Mouse (Mus musculus): ENCODE data around the gene Ripor2. TPM values are rescaled to one million over a fixed set of nuclear protein-coding genes. Genes with fewer than 3 reads are reported as not detected.
A peak's percentile ranks its signal among the peaks of the same experiment; 100 is the strongest.

Gene Ripor2
- polyA plus RNA-seq, 1 experiment = 2.0 TPM

- 73% methylated on average over 1 of the region's 1 CpGs for WGBS
- Histone ChIP-seq H3K36me3 (ENCODE audit: control insufficient read depth, insufficient read depth, low read length) (no peaks in the 10 kb centered on the region), H3K4me3 (ENCODE audit: low read depth, low read length) (no peak overlapping the region), H3K27ac (ENCODE audit: insufficient read depth, low read depth, low read length) (no peak overlapping the region), H3K4me1 (ENCODE audit: control insufficient read depth, insufficient read depth, insufficient read length, low read length) (peaks cover 2% of the 10 kb centered on the region; the same call in 1 of the 2 replicates), H3K27me3 (ENCODE audit: control insufficient read depth, insufficient read depth, low read length) (no peaks in the 10 kb centered on the region)
- TF ChIP-seq POLR2A (IDR thresholded peaks at IDR 0.05; ENCODE audit: low read depth, low read length) (no peak), CTCF (IDR thresholded peaks at IDR 0.05; ENCODE audit: extremely low read depth, insufficient read length, insufficient replicate concordance, low read depth, low read length) (no peak)
These were observed 26.7 kb downstream of the Ripor2 start for GRCm38 (mm10) chr13:24608709-24609108.

GRCm38 (mm10) chr13:24610883-24611282, 28.9 kb downstream of the Ripor2 start:
- H3K27me3 ChIP-seq (ENCODE audit: control insufficient read depth, insufficient read depth, low read length) = no peaks in the 10 kb centered on the region
- no peak overlapping the region for H3K27ac ChIP-seq (ENCODE audit: insufficient read depth, low read depth, low read length)
- TF ChIP-seq POLR2A (IDR thresholded peaks at IDR 0.05; ENCODE audit: low read depth, low read length) = no peak
- no peaks in the 10 kb centered on the region; the same call in 1 of the 2 replicates for H3K4me1 ChIP-seq (ENCODE audit: control insufficient read depth, insufficient read depth, insufficient read length, low read length)
- H3K36me3 ChIP-seq (ENCODE audit: control insufficient read depth, insufficient read depth, low read length) = no peaks in the 10 kb centered on the region
- WGBS = 81% methylated on average over 5 of the region's 5 CpGs
- H3K4me3 ChIP-seq (ENCODE audit: low read depth, low read length) = no peak overlapping the region

GRCm38 (mm10) chr13:24613031-24613430, 31.0 kb downstream of the Ripor2 start:
- no peaks in the 10 kb centered on the region; the same call in 1 of the 2 replicates for H3K4me1 ChIP-seq (ENCODE audit: control insufficient read depth, insufficient read depth, insufficient read length, low read length)
- no peak overlapping the region for H3K4me3 ChIP-seq (ENCODE audit: low read depth, low read length)
- peak overlapping the region; percentile 64; the same call in 1 of the 2 replicates for H3K27ac ChIP-seq (ENCODE audit: insufficient read depth, low read depth, low read length)
- TF ChIP-seq CTCF (IDR thresholded peaks at IDR 0.05; ENCODE audit: extremely low read depth, insufficient read length, insufficient replicate concordance, low read depth, low read length) (no peak), POLR2A (IDR thresholded peaks at IDR 0.05; ENCODE audit: low read depth, low read length) (no peak)
- no peaks in the 10 kb centered on the region for H3K27me3 ChIP-seq (ENCODE audit: control insufficient read depth, insufficient read depth, low read length)
- WGBS = 68% methylated on average over 6 of the region's 6 CpGs
- no peaks in the 10 kb centered on the region for H3K36me3 ChIP-seq (ENCODE audit: control insufficient read depth, insufficient read depth, low read length)

- Histone ChIP-seq H3K4me3 (ENCODE audit: low read depth, low read length) (no peak overlapping the region), H3K4me1 (ENCODE audit: control insufficient read depth, insufficient read depth, insufficient read length, low read length) (no peaks in the 10 kb centered on the region; the same call in 1 of the 2 replicates), H3K27ac (ENCODE audit: insufficient read depth, low read depth, low read length) (peak overlapping the region; percentile 64; the same call in 1 of the 2 replicates), H3K36me3 (ENCODE audit: control insufficient read depth, insufficient read depth, low read length) (no peaks in the 10 kb centered on the region), H3K27me3 (ENCODE audit: control insufficient read depth, insufficient read depth, low read length) (no peaks in the 10 kb centered on the region)
- 39% methylated on average over 3 of the region's 3 CpGs for WGBS
- TF ChIP-seq CTCF (IDR thresholded peaks at IDR 0.05; ENCODE audit: extremely low read depth, insufficient read length, insufficient replicate concordance, low read depth, low read length) (no peak), POLR2A (IDR thresholded peaks at IDR 0.05; ENCODE audit: low read depth, low read length) (no peak)
These were observed 31.4 kb downstream of the Ripor2 start for GRCm38 (mm10) chr13:24613433-24613832.

GRCm38 (mm10) chr13:24613927-24614780, 32.2 kb downstream of the Ripor2 start:
- no peaks in the 10 kb centered on the region; the same call in 1 of the 2 replicates for H3K4me1 ChIP-seq (ENCODE audit: control insufficient read depth, insufficient read depth, insufficient read length, low read length)
- H3K36me3 ChIP-seq (ENCODE audit: control insufficient read depth, insufficient read depth, low read length) = no peaks in the 10 kb centered on the region
- TF ChIP-seq POLR2A (IDR thresholded peaks at IDR 0.05; ENCODE audit: low read depth, low read length) = no peak
- TF ChIP-seq CTCF (IDR thresholded peaks at IDR 0.05; ENCODE audit: extremely low read depth, insufficient read length, insufficient replicate concordance, low read depth, low read length) = no peak
- peak overlapping the region; percentile 76; the same call in 1 of the 2 replicates for H3K27ac ChIP-seq (ENCODE audit: insufficient read depth, low read depth, low read length)
- 57% methylated on average over 10 of the region's 10 CpGs for WGBS
- H3K27me3 ChIP-seq (ENCODE audit: control insufficient read depth, insufficient read depth, low read length) = no peaks in the 10 kb centered on the region
- H3K4me3 ChIP-seq (ENCODE audit: low read depth, low read length) = peak overlapping the region; percentile 39

- Histone ChIP-seq H3K36me3 (ENCODE audit: control insufficient read depth, insufficient read depth, low read length) (no peaks in the 10 kb centered on the region), H3K4me1 (ENCODE audit: control insufficient read depth, insufficient read depth, insufficient read length, low read length) (no peaks in the 10 kb centered on the region; the same call in 1 of the 2 replicates), H3K4me3 (ENCODE audit: low read depth, low read length) (no peak overlapping the region), H3K27me3 (ENCODE audit: control insufficient read depth, insufficient read depth, low read length) (no peaks in the 10 kb centered on the region), H3K27ac (ENCODE audit: insufficient read depth, low read depth, low read length) (no peak overlapping the region)
- TF ChIP-seq POLR2A (IDR thresholded peaks at IDR 0.05; ENCODE audit: low read depth, low read length) (no peak), CTCF (IDR thresholded peaks at IDR 0.05; ENCODE audit: extremely low read depth, insufficient read length, insufficient replicate concordance, low read depth, low read length) (peak; percentile 56; the same call in 1 of the 2 replicates)
- WGBS = 54% methylated on average over 9 of the region's 9 CpGs
These were observed 34.1 kb downstream of the Ripor2 start for GRCm38 (mm10) chr13:24615921-24616565.

- no peak overlapping the region for H3K4me3 ChIP-seq (ENCODE audit: low read depth, low read length)
- no peaks in the 10 kb centered on the region for H3K36me3 ChIP-seq (ENCODE audit: control insufficient read depth, insufficient read depth, low read length)
- no peak overlapping the region for H3K27ac ChIP-seq (ENCODE audit: insufficient read depth, low read depth, low read length)
- no peaks in the 10 kb centered on the region; the same call in 1 of the 2 replicates for H3K4me1 ChIP-seq (ENCODE audit: control insufficient read depth, insufficient read depth, insufficient read length, low read length)
- WGBS = 87% methylated on average over 8 of the region's 8 CpGs
- no peak for TF ChIP-seq POLR2A (IDR thresholded peaks at IDR 0.05; ENCODE audit: low read depth, low read length)
- TF ChIP-seq CTCF (IDR thresholded peaks at IDR 0.05; ENCODE audit: extremely low read depth, insufficient read length, insufficient replicate concordance, low read depth, low read length) = no peak
- no peaks in the 10 kb centered on the region for H3K27me3 ChIP-seq (ENCODE audit: control insufficient read depth, insufficient read depth, low read length)
These were observed 34.7 kb downstream of the Ripor2 start for GRCm38 (mm10) chr13:24616645-24617044.
